Mouse (Mus musculus) thymus, adult 2 months (tissue): Measurements from ENCODE around the gene Pabpc4.
"Not testable (repeated sequence)": the region's sequence is repeated elsewhere in the genome, so short reads cannot be mapped to it uniquely, and the experiment has no call there.

Experiments used
- CTCF ChIP-seq: fragments of 200-500 bp; IDR thresholded peaks from 2 replicates; pipeline ENCODE4 v1.5.1; 2012; ENCODE audit warnings: mild to moderate bottlenecking, control low read depth, low read length, moderate library complexity, borderline replicate concordance; ENCODE audit not compliant: control insufficient read depth, poor library complexity, insufficient read depth; ENCODE audit errors: extremely low read depth
- POLR2A ChIP-seq: fragments of 200-500 bp; IDR thresholded peaks from 2 replicates; pipeline ENCODE4 v1.6.1; 2012; ENCODE audit warnings: mild to moderate bottlenecking, low read length, control low read depth, moderate library complexity; ENCODE audit not compliant: control insufficient read depth, poor library complexity, insufficient read depth; ENCODE audit errors: extremely low read depth

DNA sequence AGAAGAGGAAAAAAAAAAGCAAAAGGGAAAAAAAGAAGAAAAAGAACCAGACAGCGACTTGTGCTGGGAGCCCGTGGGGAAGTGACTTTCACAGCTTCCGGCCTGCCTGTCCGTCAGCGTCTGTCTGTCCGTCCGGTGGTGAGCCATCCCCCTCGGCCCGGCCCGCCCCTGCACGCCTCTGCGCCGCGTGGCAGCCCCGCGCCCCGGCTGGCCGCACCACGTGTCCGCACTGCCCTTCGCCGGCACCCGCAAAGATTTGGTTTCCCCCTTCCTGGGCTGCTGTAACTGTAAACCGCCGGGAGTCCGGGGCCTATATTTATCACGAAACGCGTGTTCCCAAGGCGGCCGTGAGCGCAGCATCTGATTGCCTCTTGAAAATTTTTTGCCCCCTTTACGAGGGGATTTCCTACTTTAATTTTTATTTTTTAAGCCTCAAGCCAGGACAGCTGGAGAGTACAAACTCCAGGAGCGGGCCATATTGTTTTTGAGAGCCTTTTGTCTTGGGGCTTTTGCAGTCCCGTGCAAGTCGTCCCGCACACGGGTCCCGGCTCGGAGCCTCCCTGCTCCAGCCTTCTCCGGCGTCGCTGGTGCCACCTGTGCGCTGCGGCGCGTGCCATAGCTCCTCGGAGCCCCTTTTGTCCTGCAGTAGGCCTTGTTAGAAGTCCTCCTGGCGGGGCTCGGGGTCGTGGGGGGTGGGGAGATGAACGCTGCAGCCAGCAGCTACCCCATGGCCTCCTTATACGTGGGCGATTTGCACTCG is 20.9 kb downstream of the Pabpc4 start:
- TF ChIP-seq CTCF, POLR2A: not testable (repeated sequence)
